Mouse (Mus musculus): ENCODE measurements around the gene Mthfsd. TPM values are rescaled to one million over a fixed set of nuclear protein-coding genes. Genes with fewer than 3 reads are reported as not detected.

The Mthfsd gene
- polyA plus RNA-seq, 1 experiment from 2014 or later, result 33.0 TPM

GRCm38 (mm10) chr8:121120456-121121419 is 12.5 kb upstream of the Mthfsd start:
- Histone ChIP-seq H3K27ac (replicated peaks) (no peak overlapping the region), H3K4me3 (ENCODE audit: low read depth, low read length) (no peak overlapping the region), H3K9me3 (ENCODE audit: control insufficient read depth, low read length) (0 out of 2 replicates have a peak, but pooled peaks cover 3% of the 10 kb centered on the region), H3K4me2 (replicated peaks; ENCODE audit: low read depth) (no peak overlapping the region), H3K36me3 (ENCODE audit: control insufficient read depth, insufficient read depth, low read length) (no peaks in the 10 kb centered on the region), H3K27me3 (ENCODE audit: control insufficient read depth, insufficient read depth, low read length) (peaks cover 25% of the 10 kb centered on the region), H3K9ac (ENCODE audit: low read length) (no peak overlapping the region), H3K4me1 (replicated peaks; ENCODE audit: control insufficient read depth, insufficient read depth) (0 out of 2 replicates have a peak, but pooled peaks cover 2% of the 10 kb centered on the region)
- 47% methylated on average over 17 of the region's 17 CpGs for WGBS
- TF ChIP-seq EP300 (optimal IDR thresholded peaks at IDR 0.05), result no peak
- no peak for TF ChIP-seq CTCF (IDR thresholded peaks at IDR 0.05; ENCODE audit: low read depth)
- DNase-seq (ENCODE audit: low spot score), result no peak
- ATAC-seq (ENCODE audit: low FRiP score, low TSS enrichment), result no peak

- no peak overlapping the region for H3K27ac ChIP-seq (replicated peaks)
- DNase-seq (ENCODE audit: low spot score) (no peak), ATAC-seq (ENCODE audit: low FRiP score, low TSS enrichment) (no peak)
- TF ChIP-seq CTCF (IDR thresholded peaks at IDR 0.05; ENCODE audit: low read depth) (no peak), EP300 (optimal IDR thresholded peaks at IDR 0.05) (no peak)
- no peak overlapping the region for H3K4me2 ChIP-seq (replicated peaks; ENCODE audit: low read depth)
- H3K9me3 ChIP-seq (ENCODE audit: control insufficient read depth, low read length), result 0 out of 2 replicates have a peak, but pooled peaks cover 3% of the 10 kb centered on the region
- H3K36me3 ChIP-seq (ENCODE audit: control insufficient read depth, insufficient read depth, low read length), result no peaks in the 10 kb centered on the region; the same call in 1 of the 2 replicates
- peaks cover 29% of the 10 kb centered on the region for H3K27me3 ChIP-seq (ENCODE audit: control insufficient read depth, insufficient read depth, low read length)
- no peak overlapping the region for H3K4me3 ChIP-seq (ENCODE audit: low read depth, low read length)
- no peaks in the 10 kb centered on the region for H3K4me1 ChIP-seq (replicated peaks; ENCODE audit: control insufficient read depth, insufficient read depth)
- WGBS, result 54% methylated on average over 12 of the region's 12 CpGs
- no peak overlapping the region for H3K9ac ChIP-seq (ENCODE audit: low read length)
Measured at GRCm38 (mm10) chr8:121119635-121120455, 11.7 kb upstream of the Mthfsd start.

GRCm38 (mm10) chr8:121118634-121119420 is 10.6 kb upstream of the Mthfsd start:
- H3K27me3 ChIP-seq (ENCODE audit: control insufficient read depth, insufficient read depth, low read length), result peaks cover 27% of the 10 kb centered on the region
- no peak overlapping the region for H3K4me2 ChIP-seq (replicated peaks; ENCODE audit: low read depth)
- no peak for TF ChIP-seq CTCF (IDR thresholded peaks at IDR 0.05; ENCODE audit: low read depth)
- no peak for TF ChIP-seq EP300 (optimal IDR thresholded peaks at IDR 0.05)
- H3K4me1 ChIP-seq (replicated peaks; ENCODE audit: control insufficient read depth, insufficient read depth), result no peaks in the 10 kb centered on the region
- ATAC-seq (ENCODE audit: low FRiP score, low TSS enrichment) (no peak), DNase-seq (ENCODE audit: low spot score) (no peak)
- no peaks in the 10 kb centered on the region; the same call in 1 of the 2 replicates for H3K36me3 ChIP-seq (ENCODE audit: control insufficient read depth, insufficient read depth, low read length)
- H3K27ac ChIP-seq (replicated peaks), result no peak overlapping the region
- H3K9ac ChIP-seq (ENCODE audit: low read length), result no peak overlapping the region
- WGBS, result 36% methylated on average over 18 of the region's 18 CpGs
- 0 out of 2 replicates have a peak, but pooled peaks cover 3% of the 10 kb centered on the region for H3K9me3 ChIP-seq (ENCODE audit: control insufficient read depth, low read length)
- no peak overlapping the region for H3K4me3 ChIP-seq (ENCODE audit: low read depth, low read length)

GRCm38 (mm10) chr8:121117906-121118305 is 9.7 kb upstream of the Mthfsd start:
- TF ChIP-seq CTCF (IDR thresholded peaks at IDR 0.05; ENCODE audit: low read depth), result no peak
- Histone ChIP-seq H3K4me1 (replicated peaks; ENCODE audit: control insufficient read depth, insufficient read depth) (no peaks in the 10 kb centered on the region), H3K4me3 (ENCODE audit: low read depth, low read length) (peak overlapping the region; percentile 51), H3K27me3 (ENCODE audit: control insufficient read depth, insufficient read depth, low read length) (peaks cover 27% of the 10 kb centered on the region), H3K9ac (ENCODE audit: low read length) (no peak overlapping the region), H3K27ac (replicated peaks) (no peak overlapping the region), H3K36me3 (ENCODE audit: control insufficient read depth, insufficient read depth, low read length) (no peaks in the 10 kb centered on the region; the same call in 1 of the 2 replicates), H3K9me3 (ENCODE audit: control insufficient read depth, low read length) (0 out of 2 replicates have a peak, but pooled peaks cover 3% of the 10 kb centered on the region), H3K4me2 (replicated peaks; ENCODE audit: low read depth) (peak overlapping the region; percentile 33)
- ATAC-seq (ENCODE audit: low FRiP score, low TSS enrichment) (no peak), DNase-seq (ENCODE audit: low spot score) (no peak)
- 3% methylated on average over 28 of the region's 28 CpGs for WGBS

GRCm38 (mm10) chr8:121117186-121117651 is 9.0 kb upstream of the Mthfsd start:
- H3K36me3 ChIP-seq (ENCODE audit: control insufficient read depth, insufficient read depth, low read length), result no peaks in the 10 kb centered on the region; the same call in 1 of the 2 replicates
- DNase-seq (ENCODE audit: low spot score) (no peak), ATAC-seq (ENCODE audit: low FRiP score, low TSS enrichment) (no peak; the same call in 1 of the 2 replicates)
- H3K9me3 ChIP-seq (ENCODE audit: control insufficient read depth, low read length), result 0 out of 2 replicates have a peak, but pooled peaks cover 3% of the 10 kb centered on the region
- peak overlapping the region; percentile 51 for H3K4me3 ChIP-seq (ENCODE audit: low read depth, low read length)
- no peak overlapping the region for H3K9ac ChIP-seq (ENCODE audit: low read length)
- no peaks in the 10 kb centered on the region for H3K4me1 ChIP-seq (replicated peaks; ENCODE audit: control insufficient read depth, insufficient read depth)
- peak overlapping the region; percentile 33 for H3K4me2 ChIP-seq (replicated peaks; ENCODE audit: low read depth)
- H3K27me3 ChIP-seq (ENCODE audit: control insufficient read depth, insufficient read depth, low read length), result peaks cover 27% of the 10 kb centered on the region
- WGBS, result under 1% methylated on average over 54 of the region's 62 CpGs
- H3K27ac ChIP-seq (replicated peaks), result no peak overlapping the region
- TF ChIP-seq EP300 (optimal IDR thresholded peaks at IDR 0.05) (no peak), CTCF (IDR thresholded peaks at IDR 0.05; ENCODE audit: low read depth) (no peak; the same call in 1 of the 2 replicates)
